9 mouse cellular contexts compared by ENCODE assay signal in genomic region chr9:118881281-118881945, GRCm38 (mm10). TPM values are rescaled to one million over a fixed set of nuclear protein-coding genes. Genes with fewer than 3 reads are reported as not detected.
DNase-seq lines count a peak whose midpoint lies in the region; ATAC-seq and TF ChIP-seq lines count a peak whose summit lies in the region.
"Had no signal": no experiment of that assay in that cellular context is flagged by ENCODE, and none has a peak within 500 bp of the region (broad histone marks: within the 10 kb centered on the region; RNA-seq: fewer than 3 reads in every experiment).

No protein-coding gene starts in this region.

- peak; percentile 27 for DNase-seq in kidney, adult 9 months
- peak; percentile 61 for DNase-seq in R1 (ENCODE audit: low read depth, low spot score)
- DNase-seq in left cerebral cortex, adult 11 months (ENCODE audit: low spot score) = no peak
- no peak for DNase-seq in gastrocnemius, postnatal 4 days (ENCODE audit: low spot score in 2 of 2)
- no peak for DNase-seq in layer of hippocampus, adult 9-10 months (ENCODE audit: low spot score)

- H3K4me1 ChIP-seq in kidney, embryonic 16.5 days (ENCODE audit: insufficient read depth, low read length) = peaks cover 9% of the 10 kb centered on the region; the same call in 1 of the 2 replicates
- H3K4me1 ChIP-seq in small intestine, adult 2 months (ENCODE audit: control insufficient read depth, insufficient read depth, insufficient read length, low read length) = no peaks in the 10 kb centered on the region

- no peaks in the 10 kb centered on the region for H3K9me3 ChIP-seq in kidney, embryonic 16.5 days (ENCODE audit: low read length)
- H3K9me3 ChIP-seq: megakaryocyte, embryonic 14.5 days had no signal

- no peak for ATAC-seq in kidney, embryonic 16.5 days (ENCODE audit: low FRiP score, low TSS enrichment)
- peak; percentile 37; the same call in 1 of the 2 replicates for ATAC-seq in common myeloid progenitor, adult 5-6 weeks (replicated peaks; ENCODE audit: low read depth, poor library complexity, severe bottlenecking)

- peak; percentile 47; the same call in 1 of the 2 replicates for TF ChIP-seq CTCF in small intestine, adult 2 months (IDR thresholded peaks at IDR 0.05; ENCODE audit: extremely low read depth, insufficient read length, insufficient replicate concordance, low read depth, low read length)

- 78% methylated on average over 7 of the region's 7 CpGs for WGBS in kidney, embryonic 16.5 days
- 61% methylated on average over 7 of the region's 7 CpGs for WGBS in small intestine, adult 2 months

- no peak overlapping the region for H3K4me3 ChIP-seq in kidney, embryonic 16.5 days (ENCODE audit: low read length)
- no peak overlapping the region for H3K4me3 ChIP-seq in small intestine, adult 2 months (ENCODE audit: low read depth, low read length)
- H3K4me3 ChIP-seq: megakaryocyte, embryonic 14.5 days had no signal

- H3K27me3 ChIP-seq in kidney, embryonic 16.5 days (ENCODE audit: insufficient read depth, low read length) = no peaks in the 10 kb centered on the region
- no peaks in the 10 kb centered on the region for H3K27me3 ChIP-seq in small intestine, adult 2 months (ENCODE audit: control insufficient read depth, insufficient read depth, low read length)

- H3K27ac ChIP-seq in kidney, embryonic 16.5 days (ENCODE audit: low read length) = no peak overlapping the region
- no peak overlapping the region for H3K27ac ChIP-seq in small intestine, adult 2 months (ENCODE audit: insufficient read depth, low read depth, low read length)

- no peak overlapping the region for H3K4me2 ChIP-seq in kidney, embryonic 16.5 days (replicated peaks; ENCODE audit: low read depth, low read length)

- H3K9ac ChIP-seq in kidney, embryonic 16.5 days (replicated peaks; ENCODE audit: low read length) = no peak overlapping the region

- peaks cover 24% of the 10 kb centered on the region for H3K36me3 ChIP-seq in kidney, embryonic 16.5 days (ENCODE audit: insufficient read depth, low read length)
- no peaks in the 10 kb centered on the region for H3K36me3 ChIP-seq in small intestine, adult 2 months (ENCODE audit: control insufficient read depth, insufficient read depth, low read length)

- TF ChIP-seq POLR2A in small intestine, adult 2 months (IDR thresholded peaks at IDR 0.05; ENCODE audit: low read depth, low read length) = no peak

RNA-seq across cellular contexts. Expression of gene Ctdspl, which starts 44.8 kb away (rescaled TPM):
- 27.5 and 30.7 TPM in 2 replicates for polyA plus RNA-seq in kidney, embryonic 16.5 days (2015; fragmentation: Nextera tagmentation; extraction: Ambion mirVana)
- total RNA-seq in common myeloid progenitor, adult 5-6 weeks (2017) = 6.3 and 7.8 TPM in 2 replicates
- polyA plus RNA-seq in small intestine, adult 2 months (2012; rRNA removed) = 8.9 and 29.3 TPM in 2 replicates
- 10 to 100 TPM; 21.0 TPM for total RNA-seq in gastrocnemius, postnatal 4 days (2021)

Comparison
In these comparisons a context has a peak if more than half of its experiments do, and no peak if none do; other contexts are left out.
1. DNase-seq: peak in kidney, adult 9 months (single experiment) and R1 (single experiment); none in left cerebral cortex, adult 11 months (single experiment), gastrocnemius, postnatal 4 days (0 of 2) and layer of hippocampus, adult 9-10 months (single experiment).